Comparison of ENCODE assay signal across 8 mouse cellular contexts in the genomic region with DNA sequence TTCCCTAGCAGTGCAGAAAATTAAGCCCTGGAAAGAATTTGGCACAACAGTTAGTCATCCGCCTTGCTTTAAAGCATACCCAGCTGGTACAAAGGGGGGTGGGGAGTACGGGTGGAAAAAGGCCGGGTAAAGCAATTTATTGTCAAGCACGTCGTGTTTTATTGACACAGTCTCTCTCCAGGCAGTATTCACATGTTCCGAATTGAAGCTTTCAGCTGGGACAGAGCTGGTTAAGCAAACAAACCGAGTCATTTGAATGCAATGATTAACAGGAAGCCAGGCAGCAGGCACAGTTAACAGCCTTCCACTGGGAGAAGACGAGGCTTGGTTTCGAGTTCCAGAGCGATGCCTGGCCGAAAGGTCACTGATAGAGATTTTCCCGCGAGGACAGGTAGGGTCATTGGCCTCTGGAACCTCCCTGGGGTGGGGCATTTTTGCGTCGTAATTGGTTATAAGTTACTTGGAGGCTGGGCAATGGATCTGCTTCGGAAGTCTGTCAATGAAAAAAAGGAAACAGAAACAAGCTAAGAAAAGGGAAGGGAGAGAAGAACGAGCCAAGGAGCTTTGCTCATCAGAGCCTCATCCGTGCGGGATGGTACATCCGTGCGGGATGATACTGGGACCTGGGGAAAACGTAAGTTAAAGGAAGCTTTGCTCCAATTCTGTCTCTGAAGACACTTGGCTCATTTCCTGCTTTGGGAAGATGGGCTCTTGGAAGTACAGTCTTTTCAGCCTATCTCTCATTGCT. TPM values are rescaled to one million over a fixed set of nuclear protein-coding genes. Genes with fewer than 3 reads are reported as not detected.
DNase-seq lines count a peak whose midpoint lies in the region; ATAC-seq and TF ChIP-seq lines count a peak whose summit lies in the region.

Gene Gcnt2 (plus strand): TSS at position 103 of the 748 bp plus-strand sequence.

- H3K27me3 ChIP-seq in forebrain, embryonic 13.5 days, result no peaks in the 10 kb centered on the region; the same call in 1 of the 2 replicates
- H3K27me3 ChIP-seq in forebrain, embryonic 10.5 days (ENCODE audit: poor library complexity, severe bottlenecking), result no peaks in the 10 kb centered on the region
- no peaks in the 10 kb centered on the region for H3K27me3 ChIP-seq in embryonic facial prominence, embryonic 11.5 days (ENCODE audit: control insufficient read depth, insufficient read depth, low read length)
- H3K27me3 ChIP-seq in lung, embryonic 16.5 days (ENCODE audit: control insufficient read depth, insufficient read depth, low read depth, low read length), result no peaks in the 10 kb centered on the region
- H3K27me3 ChIP-seq in small intestine, adult 2 months (ENCODE audit: control insufficient read depth, insufficient read depth, low read length), result no peaks in the 10 kb centered on the region

- H3K4me3 ChIP-seq in forebrain, embryonic 13.5 days, result no peak within 1 kb of the TSS
- H3K4me3 ChIP-seq in forebrain, embryonic 10.5 days, result no peak within 1 kb of the TSS
- no peak within 1 kb of the TSS for H3K4me3 ChIP-seq in embryonic facial prominence, embryonic 11.5 days (ENCODE audit: low read depth, low read length)
- peak within 1 kb of the TSS; percentile 33 for H3K4me3 ChIP-seq in lung, embryonic 16.5 days (ENCODE audit: low read length)
- H3K4me3 ChIP-seq in small intestine, adult 2 months (ENCODE audit: low read depth, low read length), result peak within 1 kb of the TSS; percentile 67

- no peaks in the 10 kb centered on the region for H3K36me3 ChIP-seq in forebrain, embryonic 13.5 days (ENCODE audit: poor library complexity, severe bottlenecking)
- H3K36me3 ChIP-seq in forebrain, embryonic 10.5 days (replicated peaks), result no peaks in the 10 kb centered on the region
- H3K36me3 ChIP-seq in embryonic facial prominence, embryonic 11.5 days (replicated peaks; ENCODE audit: control insufficient read depth, insufficient read depth, low read depth, low read length), result no peaks in the 10 kb centered on the region
- H3K36me3 ChIP-seq in lung, embryonic 16.5 days (ENCODE audit: control insufficient read depth, insufficient read depth, low read length), result no peaks in the 10 kb centered on the region
- no peaks in the 10 kb centered on the region for H3K36me3 ChIP-seq in small intestine, adult 2 months (ENCODE audit: control insufficient read depth, insufficient read depth, low read length)

- H3K4me2 ChIP-seq in forebrain, embryonic 13.5 days, result peak within 1 kb of the TSS; percentile 15; the same call in 1 of the 2 replicates
- H3K4me2 ChIP-seq in embryonic facial prominence, embryonic 11.5 days (ENCODE audit: low read depth, low read length), result no peak within 1 kb of the TSS
- H3K4me2 ChIP-seq in lung, embryonic 16.5 days (ENCODE audit: low read depth, low read length), result peak within 1 kb of the TSS; percentile 55

- H3K9ac ChIP-seq in forebrain, embryonic 13.5 days, result no peak within 1 kb of the TSS
- no peak within 1 kb of the TSS for H3K9ac ChIP-seq in embryonic facial prominence, embryonic 11.5 days (replicated peaks; ENCODE audit: low read length)
- peak within 1 kb of the TSS; percentile 43 for H3K9ac ChIP-seq in lung, embryonic 16.5 days (ENCODE audit: low read length)

- no peak within 1 kb of the TSS for H3K27ac ChIP-seq in forebrain, embryonic 13.5 days
- no peak within 1 kb of the TSS for H3K27ac ChIP-seq in forebrain, embryonic 10.5 days
- H3K27ac ChIP-seq in embryonic facial prominence, embryonic 11.5 days (replicated peaks; ENCODE audit: low read depth, low read length), result no peak within 1 kb of the TSS
- H3K27ac ChIP-seq in lung, embryonic 16.5 days (ENCODE audit: low read length), result no peak within 1 kb of the TSS
- peak within 1 kb of the TSS; percentile 82 for H3K27ac ChIP-seq in small intestine, adult 2 months (ENCODE audit: insufficient read depth, low read depth, low read length)

- ATAC-seq in forebrain, embryonic 13.5 days, result no peak
- no peak for ATAC-seq in embryonic facial prominence, embryonic 11.5 days (replicated peaks; ENCODE audit: insufficient number of reproducible peaks, low FRiP score, low TSS enrichment, low read depth)
- ATAC-seq in hematopoietic stem cell, adult 5-6 weeks (replicated peaks in 1 of 2; ENCODE audit: insufficient read depth in 1 of 2, low FRiP score in 2 of 2, low TSS enrichment in 1 of 2, low read depth in 1 of 2, poor library complexity in 2 of 2, severe bottlenecking in 2 of 2), result peak in 1 of 2 experiments; percentile 18; a peak in 1 of 4 replicates
- peak; percentile 80 for ATAC-seq in lung, embryonic 16.5 days (ENCODE audit: low read depth)

- TF ChIP-seq POLR2A in small intestine, adult 2 months (IDR thresholded peaks at IDR 0.05; ENCODE audit: low read depth, low read length), result peak; percentile 56; the same call in 1 of the 2 replicates

- H3K9me3 ChIP-seq in forebrain, embryonic 13.5 days (replicated peaks), result no peaks in the 10 kb centered on the region
- no peaks in the 10 kb centered on the region for H3K9me3 ChIP-seq in forebrain, embryonic 10.5 days
- H3K9me3 ChIP-seq in embryonic facial prominence, embryonic 11.5 days (replicated peaks; ENCODE audit: control insufficient read depth, low read length), result no peaks in the 10 kb centered on the region
- H3K9me3 ChIP-seq in lung, embryonic 16.5 days (ENCODE audit: control insufficient read depth, low read length), result no peaks in the 10 kb centered on the region

- WGBS in forebrain, embryonic 13.5 days, result 68% methylated on average over 22 of the region's 22 CpGs
- WGBS in forebrain, embryonic 10.5 days, result 72% methylated on average over 22 of the region's 22 CpGs
- 40% methylated on average over 22 of the region's 22 CpGs for WGBS in embryonic facial prominence, embryonic 11.5 days
- 31% methylated on average over 22 of the region's 22 CpGs for WGBS in lung, embryonic 16.5 days
- 3% methylated on average over 22 of the region's 22 CpGs for WGBS in small intestine, adult 2 months

- no peak for TF ChIP-seq CTCF in small intestine, adult 2 months (IDR thresholded peaks at IDR 0.05; ENCODE audit: extremely low read depth, insufficient read length, insufficient replicate concordance, low read depth, low read length)

- H3K4me1 ChIP-seq in forebrain, embryonic 13.5 days, result peaks cover 6% of the 10 kb centered on the region; the same call in 1 of the 2 replicates
- H3K4me1 ChIP-seq in forebrain, embryonic 10.5 days, result peaks cover 3% of the 10 kb centered on the region; the same call in 1 of the 2 replicates
- no peaks in the 10 kb centered on the region for H3K4me1 ChIP-seq in embryonic facial prominence, embryonic 11.5 days (ENCODE audit: control insufficient read depth, insufficient read depth, low read length)
- H3K4me1 ChIP-seq in lung, embryonic 16.5 days (replicated peaks; ENCODE audit: control insufficient read depth, insufficient read depth, low read length), result peaks cover 5% of the 10 kb centered on the region
- peaks cover 5% of the 10 kb centered on the region; the same call in 1 of the 2 replicates for H3K4me1 ChIP-seq in small intestine, adult 2 months (ENCODE audit: control insufficient read depth, insufficient read depth, insufficient read length, low read length)

- DNase-seq in forebrain, embryonic 10.5 days (ENCODE audit: extremely low spot score, low spot score), result no peak
- DNase-seq in embryonic facial prominence, embryonic 11.5 days (ENCODE audit: low spot score), result peak; percentile 35
- DNase-seq in layer of hippocampus, adult 9-10 months (ENCODE audit: low spot score), result peak; percentile 41
- DNase-seq in ovary, postnatal 36 days (ENCODE audit: low spot score), result no peak

RNA-seq across cellular contexts. Expression of gene Gcnt2, which starts in this region (rescaled TPM):
- polyA plus RNA-seq in forebrain, embryonic 13.5 days (2015; fragmentation: Nextera tagmentation; extraction: Ambion mirVana), result 2.8 and 3.1 TPM in 2 replicates
- 2.2 and 3.0 TPM in 2 replicates for polyA plus RNA-seq in forebrain, embryonic 10.5 days (2016; fragmentation: Nextera tagmentation; extraction: Ambion mirVana)
- 3.3 and 3.6 TPM in 2 replicates for polyA plus RNA-seq in embryonic facial prominence, embryonic 11.5 days (2014; fragmentation: Nextera tagmentation; extraction: Ambion mirVana)
- 202 and 210 TPM in 2 replicates for total RNA-seq in hematopoietic stem cell, adult 5-6 weeks (2017)
- 4.3 and 4.5 TPM in 2 replicates for polyA plus RNA-seq in lung, embryonic 16.5 days (2015; fragmentation: Nextera tagmentation; extraction: Ambion mirVana)
- 2.2 and 3.8 TPM in 2 replicates for polyA plus RNA-seq in small intestine, adult 2 months (2012; rRNA removed)

Comparison
In these comparisons a context has a peak if more than half of its experiments do, and no peak if none do; other contexts are left out.
1. H3K4me3 ChIP-seq: peak in lung, embryonic 16.5 days (single experiment) and small intestine, adult 2 months (single experiment); none in forebrain, embryonic 13.5 days (single experiment), forebrain, embryonic 10.5 days (single experiment) and embryonic facial prominence, embryonic 11.5 days (single experiment).
2. DNase-seq: peak in embryonic facial prominence, embryonic 11.5 days (single experiment) and layer of hippocampus, adult 9-10 months (single experiment); none in forebrain, embryonic 10.5 days (single experiment) and ovary, postnatal 36 days (single experiment).